Mouse (Mus musculus) heart, postnatal 4 days (tissue): Measurements from ENCODE around the gene Sstr4. TPM values are rescaled to one million over a fixed set of nuclear protein-coding genes. Genes with fewer than 3 reads are reported as not detected.

ENCODE experiments used
- DNase-seq: peaks from one replicate; pipeline ENCODE4 v3.0.0; 2021
- total RNA-seq, 2 experiments: library from RNA; stranded (reverse); gene quantifications; 2 replicates each; pipeline ENCODE4 v1.2.3; 2021

Gene Sstr4
- total RNA-seq, 2 experiments from 2014 or later: 0.79 to 0.81 TPM

- DNase-seq: no peak
Measured at GRCm38 (mm10) chr2:148396209-148396608, 1.1 kb downstream of the Sstr4 start.

- no peak for DNase-seq
Measured at GRCm38 (mm10) chr2:148397015-148397783, 2.1 kb downstream of the Sstr4 start.

- peak; percentile 64 for DNase-seq
Measured at GRCm38 (mm10) chr2:148397784-148398100, 2.6 kb downstream of the Sstr4 start.

- DNase-seq: no peak
Measured at GRCm38 (mm10) chr2:148398901-148399685, 3.9 kb downstream of the Sstr4 start.

GRCm38 (mm10) chr2:148402227-148402626 is 7.1 kb downstream of the Sstr4 start:
- DNase-seq: no peak

GRCm38 (mm10) chr2:148404906-148405305 is 9.8 kb downstream of the Sstr4 start:
- no peak for DNase-seq

- peak; percentile 47 for DNase-seq
Measured at GRCm38 (mm10) chr2:148406160-148406970, 11.2 kb downstream of the Sstr4 start.

- DNase-seq: peak; percentile 54
Measured at GRCm38 (mm10) chr2:148406971-148407869, 12.1 kb downstream of the Sstr4 start.

- peak; percentile 77 for DNase-seq
Measured at GRCm38 (mm10) chr2:148407870-148408760, 13.0 kb downstream of the Sstr4 start, which contains the start of gene Thbd. TSS of gene Thbd (minus strand) at chr2:148408188.

GRCm38 (mm10) chr2:148408761-148409120 is 13.6 kb downstream of the Sstr4 start:
- DNase-seq: no peak

- DNase-seq: peak; percentile 91
Measured at GRCm38 (mm10) chr2:148409141-148409540, 14.0 kb downstream of the Sstr4 start.

- DNase-seq: no peak
Measured at GRCm38 (mm10) chr2:148409821-148410220, 14.7 kb downstream of the Sstr4 start.

GRCm38 (mm10) chr2:148419151-148419550 is 24.0 kb downstream of the Sstr4 start:
- no peak for DNase-seq

- no peak for DNase-seq
Measured at GRCm38 (mm10) chr2:148419776-148420175, 24.6 kb downstream of the Sstr4 start.

GRCm38 (mm10) chr2:148421112-148421511 is 26.0 kb downstream of the Sstr4 start:
- DNase-seq: no peak

GRCm38 (mm10) chr2:148421706-148422105 is 26.6 kb downstream of the Sstr4 start:
- no peak for DNase-seq

GRCm38 (mm10) chr2:148425709-148426382 is 30.7 kb downstream of the Sstr4 start:
- no peak for DNase-seq

- DNase-seq: no peak
Measured at GRCm38 (mm10) chr2:148427553-148427952, 32.4 kb downstream of the Sstr4 start.

- DNase-seq: no peak
Measured at GRCm38 (mm10) chr2:148428523-148428922, 33.4 kb downstream of the Sstr4 start.

GRCm38 (mm10) chr2:148429001-148429505 is 33.9 kb downstream of the Sstr4 start:
- no peak for DNase-seq
